Mouse (Mus musculus) CH12.LX (cell line): ENCODE measurements around the gene Fem1b. TPM values are rescaled to one million over a fixed set of nuclear protein-coding genes. Genes with fewer than 3 reads are reported as not detected.

Experiments
- DNase-seq: peaks from one replicate; pipeline ENCODE4 v3.0.0-alpha.2; 2013; ENCODE audit errors: extremely low read depth
- H3K27ac ChIP-seq: 2 replicates; pipeline ENCODE4 v1.5.1; 2012; ENCODE audit warnings: low read depth, mild to moderate bottlenecking, control low read depth, moderate library complexity; ENCODE audit not compliant: insufficient read depth
- H3K27me3 ChIP-seq: replicated peaks from 2 replicates; pipeline ENCODE3; 2012; ENCODE audit warnings: inconsistent platforms
- H3K36me3 ChIP-seq, 2 experiments: replicated peaks in 1 of 2; 2 replicates each; pipeline versions ENCODE3 to v1.6.1; 2012; ENCODE audit warnings: inconsistent platforms in 1 of 2, low read length in 1 of 2, mild to moderate bottlenecking in 1 of 2, mixed read lengths in 1 of 2, moderate library complexity in 1 of 2; ENCODE audit not compliant: control insufficient read depth in 1 of 2, insufficient read depth in 1 of 2
- H3K4me1 ChIP-seq, 2 experiments: 2 replicates each; pipeline ENCODE4 v1.6.1; 2012; ENCODE audit warnings: inconsistent platforms in 1 of 2, moderate library complexity in 1 of 2; ENCODE audit not compliant: insufficient read depth in 2 of 2, control insufficient read depth in 1 of 2
- H3K4me2 ChIP-seq: 2 replicates; pipeline ENCODE4 v1.6.1; 2012; ENCODE audit warnings: low read depth, mild to moderate bottlenecking, control low read depth; ENCODE audit not compliant: poor library complexity, insufficient read depth, severe bottlenecking
- H3K4me3 ChIP-seq, 3 experiments: fragments of 150-350 bp in 1 of 3; sonication (generic) in 1 of 3; replicated peaks in 1 of 3; 2 replicates each; pipeline versions ENCODE3 to v1.5.1; 2011 to 2012; ENCODE audit warnings: low read depth in 2 of 3, low read length in 2 of 3, mild to moderate bottlenecking in 2 of 3, moderate library complexity in 2 of 3, control low read depth in 1 of 3, improper control_type of control experiment in 1 of 3, inconsistent platforms in 1 of 3, mixed read lengths in 1 of 3; ENCODE audit not compliant: poor library complexity in 1 of 3
- H3K79me2 ChIP-seq: replicated peaks from 2 replicates; pipeline ENCODE4 v1.6.1; 2012; ENCODE audit warnings: mild to moderate bottlenecking, moderate library complexity; ENCODE audit not compliant: control insufficient read depth, poor library complexity, insufficient read depth, severe bottlenecking; ENCODE audit errors: extremely low read depth
- H3K9ac ChIP-seq: 2 replicates; pipeline ENCODE4 v1.6.1; 2012; ENCODE audit warnings: low read depth, mild to moderate bottlenecking, control low read depth, moderate library complexity; ENCODE audit not compliant: insufficient read depth
- H3K9me3 ChIP-seq: replicated peaks from 2 replicates; pipeline ENCODE3; 2012; ENCODE audit warnings: low read length, inconsistent platforms, mixed read lengths
- CHD1 ChIP-seq: IDR thresholded peaks from 2 replicates; pipeline ENCODE4 v1.6.1; 2012; ENCODE audit warnings: low read depth, low read length, improper control_type of control experiment, inconsistent platforms
- CHD2 ChIP-seq: IDR thresholded peaks from 2 replicates; pipeline ENCODE4 v1.6.1; 2011; ENCODE audit warnings: low read length, improper control_type of control experiment
- CTCF ChIP-seq, 2 experiments: IDR thresholded peaks in 1 of 2; conservative IDR thresholded peaks in 1 of 2; 2 replicates each; pipeline ENCODE4 v1.5.1; 2011 to 2012; ENCODE audit warnings: low read depth in 2 of 2, low read length in 2 of 2, improper control_type of control experiment in 1 of 2, inconsistent platforms in 1 of 2, mild to moderate bottlenecking in 1 of 2, moderate library complexity in 1 of 2
- ELF1 ChIP-seq: IDR thresholded peaks from 2 replicates; pipeline ENCODE4 v1.6.1; 2014; ENCODE audit warnings: low read depth, mild to moderate bottlenecking, inconsistent platforms, low read length, improper control_type of control experiment
- EP300 ChIP-seq: IDR thresholded peaks from 2 replicates; pipeline ENCODE4 v1.6.1; 2011; ENCODE audit warnings: low read length, improper control_type of control experiment
- ETS1 ChIP-seq: conservative IDR thresholded peaks from 2 replicates; pipeline ENCODE4 v1.6.1; 2012; ENCODE audit warnings: low read depth, mild to moderate bottlenecking, inconsistent platforms, low read length, improper control_type of control experiment, moderate library complexity
- HCFC1 ChIP-seq: IDR thresholded peaks from 2 replicates; pipeline ENCODE4 v1.6.1; 2012; ENCODE audit warnings: low read depth, mild to moderate bottlenecking, inconsistent platforms, low read length, improper control_type of control experiment
- IRF4 ChIP-seq: IDR thresholded peaks from 2 replicates; pipeline ENCODE4 v1.6.1; 2014; ENCODE audit warnings: low read depth, mild to moderate bottlenecking, inconsistent platforms, low read length, improper control_type of control experiment
- JUN ChIP-seq: IDR thresholded peaks from 2 replicates; pipeline ENCODE4 v1.6.1; 2011; ENCODE audit warnings: low read depth, mild to moderate bottlenecking, low read length, improper control_type of control experiment, moderate library complexity; ENCODE audit not compliant: insufficient read depth
- KAT2A ChIP-seq: IDR thresholded peaks from 2 replicates; pipeline ENCODE4 v1.6.1; 2012; ENCODE audit warnings: low read length, improper control_type of control experiment, inconsistent platforms; ENCODE audit not compliant: insufficient replicate concordance
- MAFK ChIP-seq: IDR thresholded peaks from 2 replicates; pipeline ENCODE4 v1.6.1; 2011; ENCODE audit warnings: low read length, improper control_type of control experiment; ENCODE audit not compliant: insufficient replicate concordance
- MAX ChIP-seq: IDR thresholded peaks from 2 replicates; pipeline ENCODE4 v1.6.1; 2011; ENCODE audit warnings: low read length, improper control_type of control experiment
- MAZ ChIP-seq: IDR thresholded peaks from 2 replicates; pipeline ENCODE4 v1.6.1; 2012; ENCODE audit warnings: low read depth, mild to moderate bottlenecking, inconsistent platforms, low read length, improper control_type of control experiment, moderate library complexity
- MXI1 ChIP-seq: IDR thresholded peaks from 2 replicates; pipeline ENCODE4 v1.6.1; 2011; ENCODE audit warnings: mild to moderate bottlenecking, low read depth, low read length, improper control_type of control experiment
- MYC ChIP-seq: IDR thresholded peaks from 2 replicates; pipeline ENCODE4 v1.6.1; 2011; ENCODE audit warnings: low read depth, mild to moderate bottlenecking, improper control_type of control experiment, low read length
- NELFE ChIP-seq: IDR thresholded peaks from 2 replicates; pipeline ENCODE4 v1.6.1; 2011; ENCODE audit warnings: low read depth, low read length, improper control_type of control experiment
- POLR2AphosphoS2 ChIP-seq: IDR thresholded peaks from 2 replicates; pipeline ENCODE4 v1.6.1; 2011; ENCODE audit warnings: low read depth, low read length, improper control_type of control experiment
- RAD21 ChIP-seq: IDR thresholded peaks from 2 replicates; pipeline ENCODE4 v1.6.1; 2011; ENCODE audit warnings: low read depth, mild to moderate bottlenecking, low read length, improper control_type of control experiment, moderate library complexity
- SIN3A ChIP-seq: IDR thresholded peaks from 2 replicates; pipeline ENCODE4 v1.6.1; 2012; ENCODE audit warnings: low read length, improper control_type of control experiment, inconsistent platforms
- SMC3 ChIP-seq: IDR thresholded peaks from 2 replicates; pipeline ENCODE4 v1.6.1; 2011; ENCODE audit warnings: low read depth, low read length, improper control_type of control experiment
- TCF12 ChIP-seq: IDR thresholded peaks from 2 replicates; pipeline ENCODE4 v1.6.1; 2014; ENCODE audit warnings: low read depth, mild to moderate bottlenecking, inconsistent platforms, low read length, improper control_type of control experiment
- UBTF ChIP-seq: IDR thresholded peaks from 2 replicates; pipeline ENCODE4 v1.6.1; 2012; ENCODE audit warnings: low read depth, mild to moderate bottlenecking, inconsistent platforms, low read length, improper control_type of control experiment, moderate library complexity
- USF2 ChIP-seq: conservative IDR thresholded peaks from 2 replicates; pipeline ENCODE4 v1.6.1; 2011; ENCODE audit warnings: low read depth, low read length, improper control_type of control experiment
- ZC3H11A ChIP-seq: IDR thresholded peaks from 2 replicates; pipeline ENCODE4 v1.6.1; 2012; ENCODE audit warnings: low read depth, mild to moderate bottlenecking, inconsistent platforms, low read length, improper control_type of control experiment
- ZKSCAN1 ChIP-seq: IDR thresholded peaks from 2 replicates; pipeline ENCODE4 v1.6.1; 2012; ENCODE audit warnings: low read depth, inconsistent platforms, low read length, improper control_type of control experiment, borderline replicate concordance
- ZNF384 ChIP-seq: IDR thresholded peaks from 2 replicates; pipeline ENCODE4 v1.6.1; 2012; ENCODE audit warnings: low read depth, low read length, improper control_type of control experiment, inconsistent platforms
- dilution Hi-C: fragments of 300-500 bp; cut with MboI; formaldehyde crosslinking; loops from 2 replicates; pipeline ENCODE4 v1.14.3; 2020; ENCODE audit warnings: low sequenced_read_pairs; ENCODE audit not compliant: extremely low pct_unique_long_range_greater_than_20kb, extremely low pct_ligation_motif_present
- in situ Hi-C: fragments of 300-500 bp; cut with MboI; formaldehyde crosslinking; loops from 3 replicates; pipeline ENCODE4 v1.14.3; 2019; ENCODE audit warnings: low sequenced_read_pairs, low pct_ligation_motif_present, low pct_unique_long_range_greater_than_20kb, mixed read lengths
- polyA plus RNA-seq: library from polyadenylated mRNA; unstranded; fragments of >175 nt; gene quantifications from 2 replicates; pipeline ENCODE4 v1.2.1, GENCODE M21; 2012; ENCODE audit warnings: low read depth; ENCODE audit not compliant: insufficient read length
- total RNA-seq, 2 experiments: library from RNA; depleted of rRNA; stranded (reverse); fragments of 300-350 nt in 1 of 2; fragments of >200 nt in 1 of 2; gene quantifications; 2 replicates each; pipeline ENCODE4 v1.2.3; 2012 to 2014

Gene Fem1b
- total and polyA plus RNA-seq, 3 experiments = 26.8 to 34.6 (median 30.1) TPM

DNA sequence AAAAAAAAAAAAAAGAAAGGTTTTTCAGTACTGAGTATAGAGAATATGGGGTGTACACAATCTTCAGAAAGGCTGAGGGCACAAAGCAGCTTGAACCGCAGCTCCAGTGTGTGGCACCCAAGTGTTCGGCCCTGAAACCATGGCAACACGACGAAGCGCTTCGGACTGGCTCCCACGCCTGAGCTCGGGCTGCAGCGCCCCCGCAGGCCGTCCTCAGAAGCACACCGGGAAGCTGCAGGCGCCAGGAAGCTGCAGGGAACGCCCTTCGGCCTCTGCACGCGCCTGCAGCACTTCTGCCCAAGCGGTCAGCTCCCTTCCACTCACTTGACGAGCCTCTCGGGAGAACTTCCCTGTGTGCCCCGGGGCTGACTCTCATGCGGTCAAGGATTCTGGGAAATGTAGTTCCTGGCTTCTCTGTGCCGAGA, 16.9 kb upstream of the Fem1b start:
- Histone ChIP-seq H3K4me3 (no peak overlapping the region), H3K36me3 (no peaks in the 10 kb centered on the region), H3K79me2 (no peaks in the 10 kb centered on the region), H3K27me3 (no peaks in the 10 kb centered on the region), H3K4me1 (peaks cover 2 to 17% of the 10 kb centered on the region in 2 experiments; a peak in 2 of 4 replicates), H3K9me3 (no peaks in the 10 kb centered on the region), H3K27ac (no peak overlapping the region), H3K9ac (no peak overlapping the region), H3K4me2 (peak overlapping the region; percentile 17; the same call in 1 of the 2 replicates)
- dilution Hi-C loops = no loop called here
- no peak for TF ChIP-seq MYC
- TF ChIP-seq SMC3 = peak; percentile 59
- peak; percentile 87 for TF ChIP-seq SIN3A
- TF ChIP-seq CHD2 = no peak
- peak; percentile 80 for TF ChIP-seq HCFC1
- TF ChIP-seq KAT2A = no peak
- peak; percentile 81 for TF ChIP-seq ELF1
- TF ChIP-seq POLR2AphosphoS2 = no peak
- TF ChIP-seq ZC3H11A = no peak
- peak; percentile 42; the same call in 1 of the 2 replicates for TF ChIP-seq IRF4
- TF ChIP-seq ETS1 = 0 out of 2 replicates have a peak, but pooled peaks have one; percentile 10
- TF ChIP-seq ZNF384 = peak; percentile 39; the same call in 1 of the 2 replicates
- TF ChIP-seq MXI1 = peak; percentile 92
- TF ChIP-seq EP300 = no peak
- no peak for TF ChIP-seq CHD1
- TF ChIP-seq RAD21 = peak; percentile 69
- TF ChIP-seq USF2 = no peak
- no peak for TF ChIP-seq NELFE
- TF ChIP-seq ZKSCAN1 = no peak
- peak; percentile 56; the same call in 1 of the 2 replicates for TF ChIP-seq TCF12
- no peak for TF ChIP-seq JUN
- TF ChIP-seq CTCF (conservative IDR thresholded peaks at IDR 0.05 in 1 of 2, IDR thresholded peaks at IDR 0.05 in 1 of 2; ENCODE audit: low read depth in 2 of 2, low read length in 2 of 2) = peak; percentile 26 to 84; a peak in 2 of 4 replicates
- peak; percentile 59; the same call in 1 of the 2 replicates for TF ChIP-seq MAX
- no peak for TF ChIP-seq MAZ
- TF ChIP-seq UBTF = no peak
- no peak for TF ChIP-seq MAFK
- in situ Hi-C loops = no loop called here
- DNase-seq = peak; percentile 89
